Mouse (Mus musculus): Measurements from ENCODE around the gene Chn2. TPM values are rescaled to one million over a fixed set of nuclear protein-coding genes. Genes with fewer than 3 reads are reported as not detected.

Chn2 gene
- total RNA-seq, 2 experiments from 2014 or later = 45.0 to 51.2 TPM

DNA sequence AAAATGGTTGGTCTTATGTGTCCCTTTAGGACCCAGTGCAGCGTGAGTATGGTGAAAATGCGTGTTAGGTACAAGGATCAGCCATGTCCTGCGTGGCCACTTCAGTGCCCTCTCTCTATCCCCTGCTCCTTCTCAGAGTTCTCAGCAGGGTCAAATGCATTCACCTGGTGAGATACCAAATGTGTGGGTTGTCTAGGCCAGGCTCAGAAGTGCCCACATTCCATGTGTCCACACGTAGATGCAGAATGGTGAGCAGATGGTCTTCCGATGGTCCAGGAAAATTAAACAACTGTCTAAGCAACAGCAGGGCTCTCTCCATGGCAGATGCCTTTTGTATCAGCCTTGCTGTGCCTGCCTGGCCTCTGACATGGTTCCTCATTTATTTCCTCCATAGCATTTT is 93.9 kb downstream of the Chn2 start:
- intact Hi-C loops (cut with DNase I) = no loop called here
- DNase-seq (ENCODE audit: low spot score in 2 of 2) = no peak

GRCm38 (mm10) chr6:54138157-54138556 is 98.8 kb downstream of the Chn2 start:
- intact Hi-C loops (cut with DNase I) = no loop called here
- DNase-seq (ENCODE audit: low spot score in 2 of 2) = no peak

- intact Hi-C loops (cut with DNase I) = no loop called here
- no peak for DNase-seq (ENCODE audit: low spot score in 2 of 2)
Measured at GRCm38 (mm10) chr6:54140488-54140887, 101.1 kb downstream of the Chn2 start.

GRCm38 (mm10) chr6:54141165-54141564 is 101.8 kb downstream of the Chn2 start:
- DNase-seq (ENCODE audit: low spot score in 2 of 2) = no peak
- intact Hi-C loops (cut with DNase I) = no loop called here

- DNase-seq (ENCODE audit: low spot score in 2 of 2) = no peak
- intact Hi-C loops (cut with DNase I) = no loop called here
Measured at GRCm38 (mm10) chr6:54142848-54143651, 103.7 kb downstream of the Chn2 start.

DNA sequence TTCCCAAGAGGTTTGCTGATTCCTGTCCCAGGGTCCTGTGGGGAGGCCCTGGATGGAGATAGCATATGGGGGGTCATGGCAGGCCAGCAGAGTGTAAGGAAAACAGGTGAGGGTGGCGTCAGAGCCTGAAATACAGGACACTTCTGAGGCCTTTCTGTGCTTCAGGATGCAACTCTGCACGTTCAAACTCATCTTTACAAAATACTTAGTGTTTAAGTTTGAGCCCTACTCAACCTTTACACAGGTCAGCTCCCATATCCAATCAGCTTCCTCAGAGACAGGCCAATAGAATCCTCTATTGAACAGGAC is 104.3 kb downstream of the Chn2 start:
- intact Hi-C loops (cut with DNase I) = no loop called here
- DNase-seq (ENCODE audit: low spot score in 2 of 2) = no peak

DNA sequence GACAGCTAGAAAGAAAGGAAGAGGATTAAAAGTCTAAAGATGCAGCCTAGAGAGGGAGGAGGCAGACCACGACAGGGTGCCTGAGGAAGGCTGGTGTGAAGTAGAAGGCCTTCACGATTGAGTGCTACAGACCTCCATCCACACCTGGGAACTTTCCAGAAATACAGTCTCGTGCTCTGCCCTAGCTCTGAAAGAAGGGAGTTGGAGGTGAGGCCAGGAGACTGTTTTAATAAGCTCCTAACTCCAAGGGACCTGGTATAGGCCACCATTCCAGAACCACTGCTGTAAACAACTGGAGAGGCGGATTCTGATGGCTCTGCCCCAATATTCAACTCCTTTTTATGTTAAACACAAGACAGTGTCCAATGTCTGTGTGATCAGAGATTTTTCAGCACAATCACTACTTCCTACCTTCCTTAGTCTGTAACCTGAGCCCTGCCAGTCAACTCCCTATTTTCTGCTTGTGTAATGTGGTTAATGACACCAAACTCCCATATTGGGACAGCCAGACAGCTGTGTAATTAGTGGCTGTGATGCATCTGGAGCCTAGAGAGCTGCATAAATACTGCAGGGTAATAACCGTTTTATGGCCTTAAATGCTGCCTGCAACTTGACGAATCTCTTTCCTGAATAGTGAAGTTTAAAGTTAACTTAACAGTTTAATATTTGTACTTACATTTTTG is 109.6 kb downstream of the Chn2 start:
- no peak for DNase-seq (ENCODE audit: low spot score in 2 of 2)
- intact Hi-C loops (cut with DNase I) = no loop called here

DNA sequence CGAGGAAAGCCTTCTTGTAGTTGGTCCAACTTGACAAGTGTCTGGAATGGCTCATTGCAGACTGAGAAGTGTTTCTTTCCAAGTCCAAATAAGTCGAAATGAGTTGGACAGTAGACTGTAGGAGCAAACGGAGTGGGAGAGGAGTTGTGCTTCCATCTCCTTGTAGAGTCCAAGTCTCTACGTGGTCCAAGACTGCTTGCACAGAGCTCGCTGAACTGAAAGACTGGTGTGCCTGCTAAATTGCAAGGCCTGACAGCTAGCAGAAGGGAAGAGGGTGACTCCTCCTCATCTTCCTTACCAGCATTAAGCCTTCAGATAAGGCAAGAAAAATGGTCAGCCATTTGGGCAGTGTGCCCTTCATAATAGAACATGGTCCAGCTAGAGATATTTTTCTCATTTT is 111.5 kb downstream of the Chn2 start:
- intact Hi-C loops (cut with DNase I) = no loop called here
- DNase-seq (ENCODE audit: low spot score in 2 of 2) = no peak

- DNase-seq (ENCODE audit: low spot score in 2 of 2) = no peak
- intact Hi-C loops (cut with DNase I) = no loop called here
Measured at GRCm38 (mm10) chr6:54151443-54152241, 112.3 kb downstream of the Chn2 start.

- intact Hi-C loops (cut with DNase I) = no loop called here
- DNase-seq (ENCODE audit: low spot score in 2 of 2) = no peak
Measured at GRCm38 (mm10) chr6:54157097-54157496, 117.7 kb downstream of the Chn2 start.

- intact Hi-C loops (cut with DNase I) = no loop called here
Measured at GRCm38 (mm10) chr6:54158317-54158716, 119.0 kb downstream of the Chn2 start.

GRCm38 (mm10) chr6:54160677-54161076 is 121.3 kb downstream of the Chn2 start:
- peak; percentile 21 to 24 for DNase-seq (ENCODE audit: low spot score in 2 of 2)

More at GRCm38 (mm10) chr6:54158317-54158716, 119.0 kb downstream of the Chn2 start:
- no peak for DNase-seq (ENCODE audit: low spot score in 2 of 2)

DNA sequence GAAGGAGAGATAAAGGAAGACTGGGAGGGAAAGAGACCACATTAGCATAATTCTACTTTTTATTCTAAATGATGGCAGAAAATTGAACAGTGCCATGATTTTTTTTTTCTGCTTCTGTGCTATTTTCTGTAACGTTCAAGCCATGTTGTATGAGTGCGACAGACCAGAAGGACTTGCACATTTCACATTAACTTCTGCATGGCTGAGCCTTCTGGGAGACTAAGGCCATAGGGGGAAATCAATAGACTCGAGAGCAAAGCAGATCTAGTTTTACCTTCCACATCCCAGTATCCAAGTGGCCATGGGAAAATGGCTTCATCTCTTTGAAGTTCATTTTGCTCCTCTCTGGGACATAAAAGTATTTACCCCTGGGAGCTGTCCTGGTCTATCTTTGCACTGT is 121.9 kb downstream of the Chn2 start:
- DNase-seq (ENCODE audit: low spot score in 2 of 2) = no peak
- intact Hi-C loops (cut with DNase I) = no loop called here

More at GRCm38 (mm10) chr6:54160677-54161076, 121.3 kb downstream of the Chn2 start:
- intact Hi-C loops (cut with DNase I) = no loop called here

DNA sequence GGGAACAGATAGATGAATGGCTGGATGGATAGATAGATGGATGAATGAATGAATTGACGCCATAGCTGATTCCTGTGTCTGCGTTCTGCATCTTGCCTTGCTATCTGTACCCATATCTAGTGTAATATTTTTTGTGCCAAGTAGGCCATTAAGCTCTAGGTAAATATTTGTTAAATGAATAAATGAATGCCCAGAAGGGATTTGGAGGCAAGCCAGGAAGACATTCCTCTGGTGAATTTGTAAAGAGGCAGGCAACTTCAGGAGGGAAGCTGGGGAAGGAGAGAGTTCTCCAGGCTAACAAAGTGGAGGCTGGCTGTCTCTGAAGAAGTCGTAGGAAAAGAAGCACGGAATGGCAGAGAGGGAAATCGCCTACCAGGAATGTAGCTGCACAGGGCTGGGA is 123.0 kb downstream of the Chn2 start:
- intact Hi-C loops (cut with DNase I) = loop anchor here (2.0 kb wide), 1 partner anchor 124 kb away; the partner anchor contains the start of gene Chn2
- DNase-seq (ENCODE audit: low spot score in 2 of 2) = no peak

- intact Hi-C loops (cut with DNase I) = loop anchor here (2.0 kb wide), 1 partner anchor 124 kb away; the partner anchor contains the start of gene Chn2
- peak; percentile 31 to 34 for DNase-seq (ENCODE audit: low spot score in 2 of 2)
Measured at GRCm38 (mm10) chr6:54162786-54163185, 123.4 kb downstream of the Chn2 start.

DNA sequence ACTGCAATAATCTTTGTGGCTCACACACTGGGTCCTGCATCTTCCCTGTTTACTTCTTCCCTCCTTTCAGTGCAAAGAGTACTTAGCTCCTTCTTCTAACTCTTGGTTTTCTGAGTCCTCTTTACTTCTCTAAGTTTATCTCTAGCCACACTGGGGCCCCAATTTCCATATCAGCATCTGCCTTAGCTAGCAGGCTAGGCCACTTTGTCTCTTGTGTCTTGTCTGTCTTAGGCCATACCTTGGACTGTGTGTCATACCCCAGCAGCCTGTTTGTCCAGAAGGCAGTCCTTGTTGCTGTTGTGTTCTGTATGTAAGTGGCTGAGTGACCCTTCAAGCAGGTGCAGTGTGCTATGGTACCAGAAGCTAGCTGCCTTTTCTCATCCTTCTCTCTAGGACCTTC is 124.3 kb downstream of the Chn2 start:
- intact Hi-C loops (cut with DNase I) = loop anchor here (2.0 kb wide), 1 partner anchor 125 kb away; the partner anchor contains the start of gene Chn2
- DNase-seq (ENCODE audit: low spot score in 2 of 2) = no peak

GRCm38 (mm10) chr6:54164777-54165176 is 125.4 kb downstream of the Chn2 start:
- intact Hi-C loops (cut with DNase I) = no loop called here
- DNase-seq (ENCODE audit: low spot score in 2 of 2) = peak; percentile 24 to 57

DNA sequence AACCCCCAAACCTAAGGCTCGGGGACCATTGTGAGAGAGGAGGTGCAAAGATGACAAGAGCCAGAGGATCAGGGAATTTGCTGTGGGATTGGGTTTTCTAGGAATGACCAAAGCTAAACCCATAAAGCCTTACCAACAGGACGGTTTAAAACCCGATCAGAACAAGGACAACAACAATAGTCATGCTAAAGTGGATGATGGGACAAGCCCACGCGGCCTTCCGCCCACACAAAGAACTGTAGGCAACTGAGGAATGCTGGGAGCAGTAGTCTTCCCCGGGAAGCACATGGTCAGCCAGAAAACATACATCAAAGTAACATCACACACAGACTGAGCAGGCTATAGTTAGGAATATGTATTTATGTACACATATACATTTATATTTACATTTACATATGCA is 125.9 kb downstream of the Chn2 start:
- intact Hi-C loops (cut with DNase I) = no loop called here

DNA sequence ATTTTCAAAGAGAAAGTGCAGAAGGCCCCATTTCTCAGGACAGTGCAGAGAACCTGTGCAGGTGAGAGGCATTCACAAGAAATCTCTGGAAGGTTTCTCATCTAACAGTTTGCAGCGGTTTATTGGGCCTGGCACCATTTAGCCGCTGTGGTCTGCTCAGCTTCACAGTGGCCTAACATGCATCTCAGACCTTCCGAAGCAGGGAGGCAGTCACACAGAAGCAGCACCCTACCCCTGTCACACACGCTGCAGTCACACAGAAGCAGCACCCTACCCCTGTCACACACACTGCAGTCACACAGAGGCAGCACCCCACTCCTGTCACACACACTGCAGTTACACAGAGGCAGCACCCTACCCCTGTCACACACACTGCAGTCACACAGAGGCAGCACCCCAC is 126.5 kb downstream of the Chn2 start:
- no peak for DNase-seq (ENCODE audit: low spot score in 2 of 2)
- intact Hi-C loops (cut with DNase I) = loop anchor here (2.0 kb wide), 1 partner anchor 203 kb away; no protein-coding TSS in a partner anchor

More for the DNA sequence above, 125.9 kb downstream of the Chn2 start:
- no peak for DNase-seq (ENCODE audit: low spot score in 2 of 2)

- intact Hi-C loops (cut with DNase I) = loop anchor here (2.0 kb wide), 1 partner anchor 204 kb away; no protein-coding TSS in a partner anchor
- DNase-seq (ENCODE audit: low spot score in 2 of 2) = no peak
Measured at GRCm38 (mm10) chr6:54166991-54167546, 127.7 kb downstream of the Chn2 start.

All from left cerebral cortex, postnatal 14 days (tissue).